Mouse (Mus musculus) liver, embryonic 12.5 days (tissue): ENCODE data around the gene Eml3. TPM values are rescaled to one million over a fixed set of nuclear protein-coding genes. Genes with fewer than 3 reads are reported as not detected.

ENCODE experiments used
- microRNA-seq: library from miRNA; unstranded; fragments of <30 nt; microRNA quantifications from one replicate; pipeline ENCODE4, GENCODE M21; 2017
- polyA plus RNA-seq: library from polyadenylated mRNA; unstranded; fragments of >200 nt; fragmentation: Nextera tagmentation; extraction: Ambion mirVana; gene quantifications from 2 replicates; pipeline ENCODE4 v1.2.1, GENCODE M21; 2016

Eml3 gene
- polyA plus RNA-seq, 1 experiment from 2014 or later, result 21.3 TPM

Small RNAs within 50 kb of the gene (microRNA-seq; reads per million reads assigned to microRNA genes)
- 1.4 reads per million for gene Mir5136

Other genes with a start within 250 kb of the Eml3 start
- 133 and 141 TPM in 2 replicates for gene Slc3a2, start 206.2 kb upstream of the Eml3 start, polyA plus RNA-seq
- 87.1 and 95.9 TPM in 2 replicates for gene Wdr74, start 193.7 kb upstream of the Eml3 start, polyA plus RNA-seq
- 2.1 and 2.3 TPM in 2 replicates for gene 1700092M07Rik, start 188.8 kb upstream of the Eml3 start, polyA plus RNA-seq
- gene Stx5a, start 188.1 kb upstream of the Eml3 start, polyA plus RNA-seq, result 56.2 and 58.4 TPM in 2 replicates
- 116 and 130 TPM in 2 replicates for gene Nxf1, start 172.5 kb upstream of the Eml3 start, polyA plus RNA-seq
- gene Tmem223, start 158.6 kb upstream of the Eml3 start, polyA plus RNA-seq, result 77.4 and 80.0 TPM in 2 replicates
- gene Tmem179b, start 155.1 kb upstream of the Eml3 start, polyA plus RNA-seq, result 99.1 and 104 TPM in 2 replicates
- gene Taf6l, start 143.1 kb upstream of the Eml3 start, polyA plus RNA-seq, result 21.8 and 23.1 TPM in 2 replicates
- gene Polr2g, start 131.0 kb upstream of the Eml3 start, polyA plus RNA-seq, result 105 and 110 TPM in 2 replicates
- 2.3 and 2.8 TPM in 2 replicates for gene Zbtb3, start 127.0 kb upstream of the Eml3 start, polyA plus RNA-seq
- gene Ttc9c, start 110.2 kb upstream of the Eml3 start, polyA plus RNA-seq, result 29.6 and 31.6 TPM in 2 replicates
- 3.5 and 3.6 TPM in 2 replicates for gene Hnrnpul2, start 109.5 kb upstream of the Eml3 start, polyA plus RNA-seq
- gene AC129217.1, start 99.8 kb upstream of the Eml3 start, polyA plus RNA-seq, result 0.26 TPM in 1 of 2 replicates, not detected in the other
- 37.0 and 45.2 TPM in 2 replicates for gene Bscl2, start 92.1 kb upstream of the Eml3 start, polyA plus RNA-seq
- 0.62 and 0.65 TPM in 2 replicates for gene Gng3, start 90.4 kb upstream of the Eml3 start, polyA plus RNA-seq
- 0.11 TPM in 1 of 2 replicates, not detected in the other for gene Lrrn4cl, start 78.8 kb upstream of the Eml3 start, polyA plus RNA-seq
- gene Ubxn1, start 58.1 kb upstream of the Eml3 start, polyA plus RNA-seq, result 133 and 135 TPM in 2 replicates
- 40.6 and 43.4 TPM in 2 replicates for gene Uqcc3, start 48.6 kb upstream of the Eml3 start, polyA plus RNA-seq
- gene Lbhd1, start 45.8 kb upstream of the Eml3 start, polyA plus RNA-seq, result 76.1 and 80.4 TPM in 2 replicates
- gene Gm49403, start 45.6 kb upstream of the Eml3 start, polyA plus RNA-seq, result not detected in 2 replicates
- gene 1810009A15Rik, start 40.7 kb upstream of the Eml3 start, polyA plus RNA-seq, result 107 and 111 TPM in 2 replicates
- gene Gm49416, start 40.6 kb upstream of the Eml3 start, polyA plus RNA-seq, result not detected in 2 replicates
- 39.9 and 40.8 TPM in 2 replicates for gene Ints5, start 36.5 kb upstream of the Eml3 start, polyA plus RNA-seq
- 61.9 TPM in 2 replicates for gene Ganab, start 31.5 kb upstream of the Eml3 start, polyA plus RNA-seq
- 28.4 and 31.7 TPM in 2 replicates for gene B3gat3, start 9.2 kb upstream of the Eml3 start, polyA plus RNA-seq
- gene Rom1, start 196 bp upstream of the Eml3 start, polyA plus RNA-seq, result 3.0 and 3.4 TPM in 2 replicates
- 138 and 140 TPM in 2 replicates for gene Mta2, start 12.3 kb downstream of the Eml3 start, polyA plus RNA-seq
- 26.0 and 27.7 TPM in 2 replicates for gene Tut1, start 24.3 kb downstream of the Eml3 start, polyA plus RNA-seq
- 358 and 366 TPM in 2 replicates for gene Eef1g, start 37.5 kb downstream of the Eml3 start, polyA plus RNA-seq
- 1.8 and 2.0 TPM in 2 replicates for gene Ahnak, start 59.7 kb downstream of the Eml3 start, polyA plus RNA-seq
- not detected in 2 replicates for gene Scgb1a1, start 158.4 kb downstream of the Eml3 start, polyA plus RNA-seq
- 13.2 and 13.6 TPM in 2 replicates for gene Asrgl1, start 206.1 kb downstream of the Eml3 start, polyA plus RNA-seq